Mouse (Mus musculus) urinary bladder, postnatal 25 days (tissue): Measurements from ENCODE around the gene Camk2n1.
"Not testable (repeated sequence)": the region's sequence is repeated elsewhere in the genome, so short reads cannot be mapped to it uniquely, and the experiment has no call there.

Experiments used
- DNase-seq: peaks from one replicate; pipeline ENCODE4 v3.0.0; 2022; ENCODE audit warnings: low spot score

Camk2n1 gene

GRCm38 (mm10) chr4:138453753-138454570 lies at the start of gene Camk2n1:
Gene Camk2n1 (plus strand): TSS chr4:138454314.
- DNase-seq = peak; percentile 63

GRCm38 (mm10) chr4:138404806-138405205 lies 49.3 kb upstream of the Camk2n1 start:
- DNase-seq = peak; percentile 26

GRCm38 (mm10) chr4:138407479-138408194 lies 46.5 kb upstream of the Camk2n1 start:
- no peak for DNase-seq

- no peak for DNase-seq
Measured at GRCm38 (mm10) chr4:138411011-138411410, 43.1 kb upstream of the Camk2n1 start.

- DNase-seq = no peak
Measured at GRCm38 (mm10) chr4:138411504-138412121, 42.5 kb upstream of the Camk2n1 start.

GRCm38 (mm10) chr4:138414725-138415124 lies 39.4 kb upstream of the Camk2n1 start:
- no peak for DNase-seq

- no peak for DNase-seq
Measured at GRCm38 (mm10) chr4:138415991-138416390, 38.1 kb upstream of the Camk2n1 start.

- no peak for DNase-seq
Measured at GRCm38 (mm10) chr4:138416414-138416813, 37.7 kb upstream of the Camk2n1 start.

- DNase-seq = no peak
Measured at GRCm38 (mm10) chr4:138417882-138418281, 36.2 kb upstream of the Camk2n1 start.

- no peak for DNase-seq
Measured at GRCm38 (mm10) chr4:138418340-138418957, 35.7 kb upstream of the Camk2n1 start.

GRCm38 (mm10) chr4:138425028-138425427 lies 29.1 kb upstream of the Camk2n1 start:
- no peak for DNase-seq

- DNase-seq = not testable (repeated sequence)
Measured at GRCm38 (mm10) chr4:138425604-138426003, 28.5 kb upstream of the Camk2n1 start.

- DNase-seq = peak; percentile 82
Measured at GRCm38 (mm10) chr4:138426778-138427705, 27.1 kb upstream of the Camk2n1 start.

GRCm38 (mm10) chr4:138429778-138430177 lies 24.3 kb upstream of the Camk2n1 start:
- DNase-seq = no peak

- no peak for DNase-seq
Measured at GRCm38 (mm10) chr4:138431340-138431739, 22.8 kb upstream of the Camk2n1 start.

GRCm38 (mm10) chr4:138434347-138435316 lies 19.5 kb upstream of the Camk2n1 start, which contains the start of gene Mul1:
Gene Mul1 (plus strand): TSS chr4:138434671.
- peak; percentile 96 for DNase-seq

- DNase-seq = no peak
Measured at GRCm38 (mm10) chr4:138440062-138440461, 14.1 kb upstream of the Camk2n1 start.

GRCm38 (mm10) chr4:138444941-138445340 lies 9.2 kb upstream of the Camk2n1 start:
- no peak for DNase-seq

- no peak for DNase-seq
Measured at GRCm38 (mm10) chr4:138446981-138447380, 7.1 kb upstream of the Camk2n1 start.

GRCm38 (mm10) chr4:138447387-138447786 lies 6.7 kb upstream of the Camk2n1 start:
- DNase-seq = peak; percentile 85
